Mouse (Mus musculus): ENCODE data around the gene Asf1a. TPM values are rescaled to one million over a fixed set of nuclear protein-coding genes. Genes with fewer than 3 reads are reported as not detected.
"Not testable (repeated sequence)": the region's sequence is repeated elsewhere in the genome, so short reads cannot be mapped to it uniquely, and the experiment has no call there.

Gene Asf1a
- total RNA-seq, 1 experiment, result 64.7 TPM

- peak; percentile 92 for DNase-seq (ENCODE audit: low read depth, low spot score)
- Histone ChIP-seq H3K9ac (ENCODE audit: insufficient read depth, low read depth, low read length, poor library complexity, severe bottlenecking) (peak overlapping the region; percentile 99), H3K9me3 (ENCODE audit: control insufficient read depth, insufficient read depth, low read depth, low read length) (no peaks in the 10 kb centered on the region), H3K27ac (ENCODE audit: insufficient read depth, low read depth, low read length, poor library complexity, severe bottlenecking) (peak overlapping the region; percentile 92), H3K4me1 (ENCODE audit: control insufficient read depth in 2 of 2, insufficient read depth in 2 of 2, low read length in 2 of 2, poor library complexity in 1 of 2) (peaks cover 0 to 4% of the 10 kb centered on the region in 2 experiments; a peak in 2 of 4 replicates), H3K4me3 (ENCODE audit: insufficient read depth in 1 of 2, low read depth in 1 of 2, low read length in 2 of 2, poor library complexity in 1 of 2, severe bottlenecking in 1 of 2) (peak overlapping the region; percentile 80 to 97), H3K36me3 (ENCODE audit: control insufficient read depth, insufficient read depth, low read length, poor library complexity, severe bottlenecking) (no peaks in the 10 kb centered on the region; the same call in 1 of the 2 replicates)
- in situ Hi-C loops (cut with MboI; ENCODE audit: low sequenced_read_pairs in 2 of 2, unreplicated experiment in 2 of 2), result no loop called here
- no peak for TF ChIP-seq ZNF384 (IDR thresholded peaks at IDR 0.05; ENCODE audit: low read depth, low read length)
- no peak for TF ChIP-seq MAFK (IDR thresholded peaks at IDR 0.05; ENCODE audit: insufficient read depth, low read depth, low read length)
- no peak for TF ChIP-seq CHD2 (IDR thresholded peaks at IDR 0.05; ENCODE audit: low read depth, low read length)
- TF ChIP-seq HCFC1 (IDR thresholded peaks at IDR 0.05; ENCODE audit: borderline replicate concordance, insufficient read depth, low read length), result no peak
- TF ChIP-seq ZC3H11A (IDR thresholded peaks at IDR 0.05; ENCODE audit: borderline replicate concordance, low read depth, low read length), result no peak
Observed at GRCm38 (mm10) chr10:53629918-53630250, 33.3 kb downstream of the Asf1a start.

- DNase-seq (ENCODE audit: low read depth, low spot score); H3K4me1 ChIP-seq (ENCODE audit: control insufficient read depth in 2 of 2, insufficient read depth in 2 of 2, low read length in 2 of 2, poor library complexity in 1 of 2); H3K36me3 ChIP-seq (ENCODE audit: control insufficient read depth, insufficient read depth, low read length, poor library complexity, severe bottlenecking); in situ Hi-C loops (cut with MboI; ENCODE audit: low sequenced_read_pairs in 2 of 2, unreplicated experiment in 2 of 2); H3K9me3 ChIP-seq (ENCODE audit: control insufficient read depth, insufficient read depth, low read depth, low read length): not testable (repeated sequence)
- peak within 1 kb of the TSS; percentile 80 to 97 for H3K4me3 ChIP-seq (ENCODE audit: insufficient read depth in 1 of 2, low read depth in 1 of 2, low read length in 2 of 2, poor library complexity in 1 of 2, severe bottlenecking in 1 of 2)
- peak within 1 kb of the TSS; percentile 99 for H3K9ac ChIP-seq (ENCODE audit: insufficient read depth, low read depth, low read length, poor library complexity, severe bottlenecking)
- H3K27ac ChIP-seq (ENCODE audit: insufficient read depth, low read depth, low read length, poor library complexity, severe bottlenecking), result peak within 1 kb of the TSS; percentile 92
Observed at GRCm38 (mm10) chr10:53630339-53630738, 33.8 kb downstream of the Asf1a start, which contains the start of gene Mcm9. Gene Mcm9, minus strand, starts transcription at chr10:53630439.

- Histone ChIP-seq H3K9ac (ENCODE audit: insufficient read depth, low read depth, low read length, poor library complexity, severe bottlenecking) (no peak overlapping the region), H3K36me3 (ENCODE audit: control insufficient read depth, insufficient read depth, low read length, poor library complexity, severe bottlenecking) (no peaks in the 10 kb centered on the region), H3K9me3 (ENCODE audit: control insufficient read depth, insufficient read depth, low read depth, low read length) (no peaks in the 10 kb centered on the region), H3K4me3 (ENCODE audit: insufficient read depth in 1 of 2, low read depth in 1 of 2, low read length in 2 of 2, poor library complexity in 1 of 2, severe bottlenecking in 1 of 2) (no peak overlapping the region), H3K4me1 (ENCODE audit: control insufficient read depth in 2 of 2, insufficient read depth in 2 of 2, low read length in 2 of 2, poor library complexity in 1 of 2) (no peaks in the 10 kb centered on the region), H3K27ac (ENCODE audit: insufficient read depth, low read depth, low read length, poor library complexity, severe bottlenecking) (no peak overlapping the region)
- in situ Hi-C loops (cut with MboI; ENCODE audit: low sequenced_read_pairs in 2 of 2, unreplicated experiment in 2 of 2), result no loop called here
- TF ChIP-seq HCFC1 (IDR thresholded peaks at IDR 0.05; ENCODE audit: borderline replicate concordance, insufficient read depth, low read length) (no peak), MAFK (IDR thresholded peaks at IDR 0.05; ENCODE audit: insufficient read depth, low read depth, low read length) (no peak), ZC3H11A (IDR thresholded peaks at IDR 0.05; ENCODE audit: borderline replicate concordance, low read depth, low read length) (no peak), ZNF384 (IDR thresholded peaks at IDR 0.05; ENCODE audit: low read depth, low read length) (no peak), CHD2 (IDR thresholded peaks at IDR 0.05; ENCODE audit: low read depth, low read length) (no peak)
- DNase-seq (ENCODE audit: low read depth, low spot score), result no peak
Observed at GRCm38 (mm10) chr10:53634160-53634559, 37.6 kb downstream of the Asf1a start.

GRCm38 (mm10) chr10:53635246-53635971, 38.9 kb downstream of the Asf1a start:
- no peak for DNase-seq (ENCODE audit: low read depth, low spot score)
- no peaks in the 10 kb centered on the region for H3K9me3 ChIP-seq (ENCODE audit: control insufficient read depth, insufficient read depth, low read depth, low read length)
- TF ChIP-seq CHD2 (IDR thresholded peaks at IDR 0.05; ENCODE audit: low read depth, low read length), result no peak
- no peak for TF ChIP-seq MAFK (IDR thresholded peaks at IDR 0.05; ENCODE audit: insufficient read depth, low read depth, low read length)
- TF ChIP-seq HCFC1 (IDR thresholded peaks at IDR 0.05; ENCODE audit: borderline replicate concordance, insufficient read depth, low read length), result no peak
- TF ChIP-seq ZNF384 (IDR thresholded peaks at IDR 0.05; ENCODE audit: low read depth, low read length), result no peak
- no peak for TF ChIP-seq ZC3H11A (IDR thresholded peaks at IDR 0.05; ENCODE audit: borderline replicate concordance, low read depth, low read length)
- no peak overlapping the region for H3K27ac ChIP-seq (ENCODE audit: insufficient read depth, low read depth, low read length, poor library complexity, severe bottlenecking)
- H3K9ac ChIP-seq (ENCODE audit: insufficient read depth, low read depth, low read length, poor library complexity, severe bottlenecking), result no peak overlapping the region
- H3K36me3 ChIP-seq (ENCODE audit: control insufficient read depth, insufficient read depth, low read length, poor library complexity, severe bottlenecking), result no peaks in the 10 kb centered on the region
- H3K4me3 ChIP-seq (ENCODE audit: insufficient read depth in 1 of 2, low read depth in 1 of 2, low read length in 2 of 2, poor library complexity in 1 of 2, severe bottlenecking in 1 of 2), result no peak overlapping the region
- no peaks in the 10 kb centered on the region for H3K4me1 ChIP-seq (ENCODE audit: control insufficient read depth in 2 of 2, insufficient read depth in 2 of 2, low read length in 2 of 2, poor library complexity in 1 of 2)
- in situ Hi-C loops (cut with MboI; ENCODE audit: low sequenced_read_pairs in 2 of 2, unreplicated experiment in 2 of 2), result no loop called here

GRCm38 (mm10) chr10:53641507-53641906, 45.0 kb downstream of the Asf1a start:
- Histone ChIP-seq H3K4me1 (ENCODE audit: control insufficient read depth in 2 of 2, insufficient read depth in 2 of 2, low read length in 2 of 2, poor library complexity in 1 of 2) (no peaks in the 10 kb centered on the region), H3K27ac (ENCODE audit: insufficient read depth, low read depth, low read length, poor library complexity, severe bottlenecking) (no peak overlapping the region), H3K4me3 (ENCODE audit: insufficient read depth in 1 of 2, low read depth in 1 of 2, low read length in 2 of 2, poor library complexity in 1 of 2, severe bottlenecking in 1 of 2) (no peak overlapping the region), H3K9me3 (ENCODE audit: control insufficient read depth, insufficient read depth, low read depth, low read length) (no peaks in the 10 kb centered on the region), H3K9ac (ENCODE audit: insufficient read depth, low read depth, low read length, poor library complexity, severe bottlenecking) (no peak overlapping the region), H3K36me3 (ENCODE audit: control insufficient read depth, insufficient read depth, low read length, poor library complexity, severe bottlenecking) (no peaks in the 10 kb centered on the region)
- TF ChIP-seq CHD2 (IDR thresholded peaks at IDR 0.05; ENCODE audit: low read depth, low read length) (no peak), ZNF384 (IDR thresholded peaks at IDR 0.05; ENCODE audit: low read depth, low read length) (no peak), MAFK (IDR thresholded peaks at IDR 0.05; ENCODE audit: insufficient read depth, low read depth, low read length) (no peak), ZC3H11A (IDR thresholded peaks at IDR 0.05; ENCODE audit: borderline replicate concordance, low read depth, low read length) (no peak), HCFC1 (IDR thresholded peaks at IDR 0.05; ENCODE audit: borderline replicate concordance, insufficient read depth, low read length) (no peak)
- DNase-seq (ENCODE audit: low read depth, low spot score), result peak; percentile 21
- in situ Hi-C loops (cut with MboI; ENCODE audit: low sequenced_read_pairs in 2 of 2, unreplicated experiment in 2 of 2), result no loop called here
